Mouse (Mus musculus): Measurements from ENCODE around the gene Gpm6a.

GRCm38 (mm10) chr8:54976663-54977062 is 22.0 kb downstream of the Gpm6a start:
- TF ChIP-seq CTCF (IDR thresholded peaks at IDR 0.05; ENCODE audit: low read depth) (no peak), EP300 (IDR thresholded peaks at IDR 0.05; ENCODE audit: low read depth) (no peak)

Measured in liver, postnatal 0 days (tissue).